Mouse (Mus musculus) hindbrain, embryonic 12.5 days (tissue): ENCODE measurements around the gene Gm17332. TPM values are rescaled to one million over a fixed set of nuclear protein-coding genes. Genes with fewer than 3 reads are reported as not detected.
"Not testable (repeated sequence)": the region's sequence is repeated elsewhere in the genome, so short reads cannot be mapped to it uniquely, and the experiment has no call there.

Experiments used
- ATAC-seq: fragments of 200-750 bp; cut with Nextera tagmentation; 2 replicates; pipeline ENCODE4 v1.8.0; 2017; ENCODE audit warnings: moderate TSS enrichment; ENCODE audit not compliant: low FRiP score
- H3K27ac ChIP-seq: fragments of 300-500 bp; sonication (generic); 2 replicates; pipeline ENCODE4 v1.5.1; 2016; ENCODE audit warnings: mild to moderate bottlenecking
- H3K27me3 ChIP-seq: fragments of 300-500 bp; sonication (generic); 2 replicates; pipeline ENCODE4 v1.6.1; 2016; ENCODE audit warnings: mild to moderate bottlenecking
- H3K36me3 ChIP-seq: fragments of 300-500 bp; sonication (generic); 2 replicates; pipeline ENCODE4 v1.6.1; 2016; ENCODE audit warnings: mild to moderate bottlenecking
- H3K4me1 ChIP-seq: fragments of 300-500 bp; sonication (generic); 2 replicates; pipeline ENCODE4 v1.6.1; 2016
- H3K4me2 ChIP-seq: fragments of 300-500 bp; sonication (generic); replicated peaks from 2 replicates; pipeline ENCODE4 v1.6.1; 2016; ENCODE audit warnings: mild to moderate bottlenecking
- H3K4me3 ChIP-seq: fragments of 300-500 bp; sonication (generic); 2 replicates; pipeline ENCODE4 v1.5.1; 2016; ENCODE audit warnings: mild to moderate bottlenecking
- H3K9ac ChIP-seq: fragments of 300-500 bp; sonication (generic); 2 replicates; pipeline ENCODE4 v1.6.1; 2016; ENCODE audit warnings: mild to moderate bottlenecking, moderate library complexity
- H3K9me3 ChIP-seq: fragments of 300-500 bp; sonication (generic); replicated peaks from 2 replicates; pipeline ENCODE4 v1.6.1; 2016; ENCODE audit warnings: mild to moderate bottlenecking
- whole genome bisulfite sequencing: fragments of 180-500 bp; shearing (Covaris S2); methylation state at CpG from one replicate; pipeline ENCODE4 v1.1.7; 2016; 5-methylcytosine and 5-hydroxymethylcytosine counted together
- polyA plus RNA-seq: library from polyadenylated mRNA; unstranded; fragments of >200 nt; fragmentation: Nextera tagmentation; extraction: Ambion mirVana; gene quantifications from 2 replicates; pipeline ENCODE4 v1.2.1, GENCODE M21; 2016

The Gm17332 gene
- polyA plus RNA-seq, 1 experiment from 2014 or later, result not detected

- not testable (repeated sequence) for H3K36me3 ChIP-seq, H3K4me2 ChIP-seq, H3K27me3 ChIP-seq, ATAC-seq, H3K4me1 ChIP-seq, H3K4me3 ChIP-seq, H3K9me3 ChIP-seq, H3K27ac ChIP-seq, H3K9ac ChIP-seq
- 69% methylated on average over 4 of the region's 4 CpGs for WGBS
These were observed 48.5 kb downstream of the Gm17332 start for GRCm38 (mm10) chr11:31133726-31134125.

Other genes with a start within 250 kb of the Gm17332 start
- 10.5 and 14.3 TPM in 2 replicates for gene Erlec1, start 228.1 kb downstream of the Gm17332 start, polyA plus RNA-seq
- gene Chac2, start 196.1 kb downstream of the Gm17332 start, polyA plus RNA-seq, result 17.0 and 18.4 TPM in 2 replicates
- 0.77 and 1.0 TPM in 2 replicates for gene Stc2, start 187.6 kb upstream of the Gm17332 start, polyA plus RNA-seq